Mouse (Mus musculus): ENCODE measurements around the gene 1700022I11Rik.

Gene 1700022I11Rik

GRCm38 (mm10) chr4:43001272-43001671, 31.9 kb downstream of the 1700022I11Rik start:
- no peak for DNase-seq (ENCODE audit: low spot score)

GRCm38 (mm10) chr4:43002756-43003439, 33.5 kb downstream of the 1700022I11Rik start:
- no peak for DNase-seq (ENCODE audit: low spot score)

- DNase-seq (ENCODE audit: low spot score): no peak
These were observed 35.5 kb downstream of the 1700022I11Rik start for GRCm38 (mm10) chr4:43004951-43005350.

GRCm38 (mm10) chr4:43005765-43006164, 36.4 kb downstream of the 1700022I11Rik start:
- no peak for DNase-seq (ENCODE audit: low spot score)

- DNase-seq (ENCODE audit: low spot score): peak; percentile 78
These were observed 41.0 kb downstream of the 1700022I11Rik start, which contains the start of gene Fancg for GRCm38 (mm10) chr4:43010161-43011038. Fancg (minus strand) TSS chr4:43010506.

GRCm38 (mm10) chr4:43012091-43012490, 42.7 kb downstream of the 1700022I11Rik start:
- DNase-seq (ENCODE audit: low spot score): no peak

GRCm38 (mm10) chr4:43018156-43018555, 48.8 kb downstream of the 1700022I11Rik start:
- DNase-seq (ENCODE audit: low spot score): no peak

- no peak for DNase-seq (ENCODE audit: low spot score)
These were observed 49.8 kb downstream of the 1700022I11Rik start for GRCm38 (mm10) chr4:43019176-43019575.

GRCm38 (mm10) chr4:43019641-43020465, 50.4 kb downstream of the 1700022I11Rik start:
- no peak for DNase-seq (ENCODE audit: low spot score)

GRCm38 (mm10) chr4:43020876-43021275, 51.5 kb downstream of the 1700022I11Rik start:
- no peak for DNase-seq (ENCODE audit: low spot score)

- DNase-seq (ENCODE audit: low spot score): no peak
These were observed 51.9 kb downstream of the 1700022I11Rik start for GRCm38 (mm10) chr4:43021341-43021740.

- DNase-seq (ENCODE audit: low spot score): no peak
These were observed 55.3 kb downstream of the 1700022I11Rik start for GRCm38 (mm10) chr4:43024673-43025072.

GRCm38 (mm10) chr4:43025084-43025960, 55.9 kb downstream of the 1700022I11Rik start, which contains the start of gene Pigo:
Pigo (minus strand) TSS chr4:43025819.
- peak; percentile 84 for DNase-seq (ENCODE audit: low spot score)

GRCm38 (mm10) chr4:43029121-43029520, 59.7 kb downstream of the 1700022I11Rik start:
- DNase-seq (ENCODE audit: low spot score): peak; percentile 59

- no peak for DNase-seq (ENCODE audit: low spot score)
These were observed 60.3 kb downstream of the 1700022I11Rik start for GRCm38 (mm10) chr4:43029749-43030148.

- DNase-seq (ENCODE audit: low spot score): no peak
These were observed 60.9 kb downstream of the 1700022I11Rik start for GRCm38 (mm10) chr4:43030352-43030751.

- DNase-seq (ENCODE audit: low spot score): no peak
These were observed 61.4 kb downstream of the 1700022I11Rik start for GRCm38 (mm10) chr4:43030780-43031230.

GRCm38 (mm10) chr4:43031237-43031995, 62.0 kb downstream of the 1700022I11Rik start, which contains the start of gene Stoml2:
Stoml2 (minus strand) TSS chr4:43031710.
- peak; percentile 88 for DNase-seq (ENCODE audit: low spot score)

GRCm38 (mm10) chr4:43032501-43032900, 63.1 kb downstream of the 1700022I11Rik start:
- no peak for DNase-seq (ENCODE audit: low spot score)
